Mouse (Mus musculus): ENCODE measurements around the gene Tesmin. TPM values are rescaled to one million over a fixed set of nuclear protein-coding genes. Genes with fewer than 3 reads are reported as not detected.

Gene Tesmin
- polyA plus RNA-seq (2014; fragmentation: Illumina TruSeq; extraction: RNeasy Lipid Tissue Mini Kit (QIAGEN cat#74804); ENCODE audit: low read depth, low replicate concordance): not detected

DNA sequence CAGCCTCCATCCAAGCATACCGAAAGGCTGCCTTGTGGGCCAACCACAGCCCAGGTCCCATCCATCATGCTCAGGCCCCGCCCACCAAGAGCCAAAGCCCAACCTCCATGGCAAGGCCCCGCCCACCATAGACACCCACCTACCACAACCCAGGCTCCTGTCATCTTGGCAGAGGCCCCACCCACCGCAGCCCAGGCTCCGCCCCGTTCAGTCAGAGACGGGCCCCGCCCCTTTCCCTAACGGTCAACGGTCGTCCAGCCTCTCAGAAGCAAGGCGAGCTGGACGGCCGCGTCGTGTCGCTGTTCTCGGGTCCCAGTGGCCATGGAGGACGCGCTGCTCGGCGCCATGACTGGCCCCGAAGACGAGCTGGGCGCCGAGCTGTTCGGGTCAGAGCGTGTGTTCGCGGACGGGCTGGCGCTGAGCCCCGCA lies at the start of gene Tesmin:
Gene Tesmin (plus strand): TSS at position 229 of the 429 bp plus-strand sequence.

DNA sequence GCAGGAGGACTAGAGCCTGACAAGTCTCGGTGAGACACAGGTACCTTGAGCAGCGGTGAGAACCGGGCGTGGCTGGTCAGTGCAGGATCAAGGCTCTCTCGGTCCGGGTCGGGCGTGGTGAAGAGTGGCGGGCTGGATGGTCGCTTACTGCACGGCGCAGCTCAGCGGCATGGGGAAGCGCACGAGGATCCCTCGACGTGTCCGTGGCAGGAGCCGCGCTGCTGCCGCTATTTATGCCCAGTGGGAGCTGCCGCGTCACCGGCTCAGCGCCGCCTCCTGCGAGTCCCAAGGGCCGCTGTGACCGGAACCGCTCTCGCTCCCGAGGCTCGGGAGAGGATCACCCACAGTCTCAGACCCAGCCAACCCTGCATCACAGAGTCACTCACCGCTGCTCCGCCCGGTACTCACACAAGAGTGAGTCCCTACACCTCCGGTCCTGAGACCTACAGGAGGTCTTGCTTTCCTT lies 25.6 kb downstream of the Tesmin start, which contains the start of gene Gal:
Gene Gal (minus strand): TSS at position 277 of the 466 bp plus-strand sequence.

Other genes with a start within 250 kb of the Tesmin start
- 50.4 TPM for gene Mrpl21, start 106.0 kb upstream of the Tesmin start, polyA plus RNA-seq (2014; fragmentation: Illumina TruSeq; extraction: RNeasy Lipid Tissue Mini Kit (QIAGEN cat#74804); ENCODE audit: low read depth, low replicate concordance)
- gene Ighmbp2, start 105.8 kb upstream of the Tesmin start, polyA plus RNA-seq (2014; fragmentation: Illumina TruSeq; extraction: RNeasy Lipid Tissue Mini Kit (QIAGEN cat#74804); ENCODE audit: low read depth, low replicate concordance): 0.82 TPM
- 149 TPM for gene Cpt1a, start 66.5 kb upstream of the Tesmin start, polyA plus RNA-seq (2014; fragmentation: Illumina TruSeq; extraction: RNeasy Lipid Tissue Mini Kit (QIAGEN cat#74804); ENCODE audit: low read depth, low replicate concordance)
- 11.9 TPM for gene Gal, start 25.7 kb downstream of the Tesmin start, polyA plus RNA-seq (2014; fragmentation: Illumina TruSeq; extraction: RNeasy Lipid Tissue Mini Kit (QIAGEN cat#74804); ENCODE audit: low read depth, low replicate concordance)
- 199 TPM for gene Ppp6r3, start 186.9 kb downstream of the Tesmin start, polyA plus RNA-seq (2014; fragmentation: Illumina TruSeq; extraction: RNeasy Lipid Tissue Mini Kit (QIAGEN cat#74804); ENCODE audit: low read depth, low replicate concordance)

All from adrenal gland, adult 10 weeks (tissue).